ENCODE assay signal across 22 mouse cellular contexts in the genomic region with DNA sequence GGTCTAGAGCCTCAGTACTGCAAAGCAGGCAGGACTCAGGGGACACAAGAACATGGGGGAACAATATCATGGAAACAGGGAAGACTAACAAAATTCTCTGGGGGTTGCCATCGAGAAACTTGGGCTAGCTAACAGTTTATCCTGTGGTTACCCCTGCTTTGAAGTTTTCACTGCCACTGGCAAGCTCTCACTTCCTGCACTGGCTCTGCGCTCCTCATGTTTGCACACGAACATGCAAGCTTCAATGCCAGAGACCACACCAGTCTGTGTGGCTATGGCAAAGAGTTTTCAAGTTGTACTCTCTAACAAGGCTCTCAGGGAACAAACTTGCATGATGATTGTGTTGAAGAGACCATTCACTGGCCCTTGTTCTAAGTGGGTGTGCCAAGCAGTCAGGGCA.
A peak's percentile ranks its signal among the peaks of the same experiment; 100 is the strongest.
DNase-seq lines count a peak whose midpoint lies in the region; ATAC-seq lines count a peak whose summit lies in the region.
"Had no signal": no experiment of that assay in that cellular context is flagged by ENCODE, and none has a peak within 500 bp of the region (broad histone marks: within the 10 kb centered on the region; RNA-seq: fewer than 3 reads in every experiment).

No protein-coding gene starts in this region.

- no peak overlapping the region for H3K27ac ChIP-seq in liver, embryonic 11.5 days (ENCODE audit: low read depth, low read length)
- H3K27ac ChIP-seq: embryonic facial prominence, embryonic 12.5 days; forebrain, embryonic 13.5 days; hindbrain, embryonic 13.5 days; kidney, postnatal 0 days; layer of hippocampus, adult 2 months; limb, embryonic 10.5 days; neural tube, embryonic 13.5 days had no signal

- H3K36me3 ChIP-seq in liver, embryonic 11.5 days (ENCODE audit: control insufficient read depth, insufficient read depth, low read length), result no peaks in the 10 kb centered on the region
- H3K36me3 ChIP-seq: embryonic facial prominence, embryonic 12.5 days; limb, embryonic 10.5 days had no signal

- 59% methylated on average over 3 of the region's 3 CpGs for WGBS in liver, embryonic 11.5 days

- no peaks in the 10 kb centered on the region for H3K27me3 ChIP-seq in liver, embryonic 11.5 days (replicated peaks; ENCODE audit: control insufficient read depth, insufficient read depth, low read length)
- H3K27me3 ChIP-seq: embryonic facial prominence, embryonic 12.5 days; forebrain, embryonic 13.5 days; hindbrain, embryonic 13.5 days; neural tube, embryonic 13.5 days had no signal

- H3K9ac ChIP-seq in liver, embryonic 11.5 days (ENCODE audit: low read depth, low read length), result no peak overlapping the region
- H3K9ac ChIP-seq: embryonic facial prominence, embryonic 12.5 days; forebrain, embryonic 13.5 days; hindbrain, embryonic 13.5 days; neural tube, embryonic 13.5 days had no signal

- H3K4me1 ChIP-seq in liver, embryonic 11.5 days (replicated peaks; ENCODE audit: control insufficient read depth, insufficient read depth, low read length), result no peaks in the 10 kb centered on the region
- H3K4me1 ChIP-seq: embryonic facial prominence, embryonic 12.5 days; forebrain, embryonic 13.5 days; hindbrain, embryonic 13.5 days; limb, embryonic 10.5 days; neural tube, embryonic 13.5 days had no signal

- H3K4me2 ChIP-seq in liver, embryonic 11.5 days, result no peak overlapping the region
- H3K4me2 ChIP-seq: embryonic facial prominence, embryonic 12.5 days; forebrain, embryonic 13.5 days; hindbrain, embryonic 13.5 days; neural tube, embryonic 13.5 days had no signal

- H3K9me3 ChIP-seq in liver, embryonic 11.5 days (ENCODE audit: control insufficient read depth, low read length), result no peaks in the 10 kb centered on the region
- H3K9me3 ChIP-seq: embryonic facial prominence, embryonic 12.5 days; forebrain, embryonic 13.5 days; hindbrain, embryonic 13.5 days; limb, embryonic 10.5 days; neural tube, embryonic 13.5 days had no signal

- peak; percentile 64 for ATAC-seq in common myeloid progenitor, adult 5-6 weeks (replicated peaks; ENCODE audit: low read depth, poor library complexity, severe bottlenecking)
- ATAC-seq in liver, embryonic 11.5 days (replicated peaks; ENCODE audit: low FRiP score), result no peak
- ATAC-seq: forebrain, embryonic 13.5 days had no signal

- peak; percentile 8 for DNase-seq in lung, postnatal 25 days (ENCODE audit: low spot score)
- DNase-seq in lung, postnatal 36 days, result no peak
- DNase-seq in thymus, postnatal 0 days (ENCODE audit: low spot score), result peak; percentile 66
- DNase-seq in right cerebral cortex, postnatal 10 days (ENCODE audit: low spot score in 2 of 2), result no peak
- no peak for DNase-seq in cerebellum, postnatal 25 days
- DNase-seq in liver, embryonic 11.5 days (ENCODE audit: low spot score), result no peak
- DNase-seq: adrenal gland, postnatal 25 days; cerebellum, adult 9-11 months; gastrocnemius, postnatal 36 days; kidney, adult 18-20 months; liver; lung, postnatal 14 days; midbrain, embryonic 14.5 days; right cerebral cortex, adult 18-20 months had no signal

- H3K4me3 ChIP-seq in liver, embryonic 11.5 days (ENCODE audit: low read depth, low read length), result no peak overlapping the region
- H3K4me3 ChIP-seq: embryonic facial prominence, embryonic 12.5 days; forebrain, embryonic 13.5 days; hindbrain, embryonic 13.5 days; layer of hippocampus, adult 2 months; limb, embryonic 10.5 days; neural tube, embryonic 13.5 days had no signal

Comparison
In these comparisons a context has a peak if more than half of its experiments do, and no peak if none do; other contexts are left out.
1. DNase-seq: peak in lung, postnatal 25 days (single experiment) and thymus, postnatal 0 days (single experiment); none in lung, postnatal 36 days (single experiment), right cerebral cortex, postnatal 10 days (0 of 2), cerebellum, postnatal 25 days (0 of 2) and liver, embryonic 11.5 days (single experiment).